Mouse (Mus musculus) gastrocnemius, adult 8-10 months (tissue): Measurements from ENCODE around the gene Olfr284. TPM values are rescaled to one million over a fixed set of nuclear protein-coding genes. Genes with fewer than 3 reads are reported as not detected.
A peak's percentile ranks its signal among the peaks of the same experiment; 100 is the strongest.

Source experiments
- DNase-seq, 2 experiments: peaks; one replicate each; pipeline ENCODE4 v3.0.0; 2022; ENCODE audit warnings: low spot score in 2 of 2
- total RNA-seq, 4 experiments: library from RNA; stranded (reverse); gene quantifications; 2 replicates each; pipeline ENCODE4 v1.2.4; 2022

The Olfr284 gene
- not detected for total RNA-seq

DNA sequence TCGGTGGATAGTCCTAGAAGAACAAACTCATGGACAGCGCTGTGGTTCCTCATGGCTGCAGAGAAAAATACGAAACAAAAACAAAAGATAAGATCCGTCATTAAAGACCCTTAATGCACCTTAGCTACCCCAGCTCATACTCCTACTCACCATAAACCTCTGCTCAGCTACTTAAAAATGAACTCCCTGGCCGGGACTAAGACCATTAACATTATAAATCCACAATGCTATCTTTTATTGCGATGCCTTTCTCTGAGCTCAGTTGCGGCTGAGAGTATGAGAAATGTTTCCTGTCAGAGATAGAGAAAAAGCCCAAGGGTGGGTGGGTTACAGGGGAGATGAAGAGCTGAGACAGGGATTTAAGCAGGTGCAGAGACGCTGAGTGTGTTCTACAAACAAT lies at the start of gene Olfr284:
Olfr284 (minus strand) TSS at position 101 of the 400 bp plus-strand sequence.
- no peak for DNase-seq

DNA sequence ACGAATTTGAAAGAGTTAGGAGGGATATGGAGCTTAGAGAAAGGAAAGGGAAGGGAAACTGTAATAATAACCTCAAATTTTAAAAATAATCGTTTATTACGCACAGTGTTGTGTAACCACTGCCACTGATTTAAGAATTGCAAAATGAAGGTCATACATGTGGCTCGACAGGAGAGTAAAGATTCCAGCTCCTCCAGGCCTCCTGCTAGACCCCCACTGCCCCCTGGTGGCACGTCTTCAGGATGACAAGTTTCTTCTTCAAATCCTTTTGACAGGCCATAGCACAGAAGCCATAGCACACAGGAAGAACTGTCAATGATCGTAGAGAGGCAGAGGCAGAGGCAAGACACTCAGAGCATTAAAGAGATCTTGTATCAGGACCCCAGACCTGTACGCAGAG lies 49.0 kb upstream of the Olfr284 start:
- peak; percentile 45 to 60 for DNase-seq

DNA sequence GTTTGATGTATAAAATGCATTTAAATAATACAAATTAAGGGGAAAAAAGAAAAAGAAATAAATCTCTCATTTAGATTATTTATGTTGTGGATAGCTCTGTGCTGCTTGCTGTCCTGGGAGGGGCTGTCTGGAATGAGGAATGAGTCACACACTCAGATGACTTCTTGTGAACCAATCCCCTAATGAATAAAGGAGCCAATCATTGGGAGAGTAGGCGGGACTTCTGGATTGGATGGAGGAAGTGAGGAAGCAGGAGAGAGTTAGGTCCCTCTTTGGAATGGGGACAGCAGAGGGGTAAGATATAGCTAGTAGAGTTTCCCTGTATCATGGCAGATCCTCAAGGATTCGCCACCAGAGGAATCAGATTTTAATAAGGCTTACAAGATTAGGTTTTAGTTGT lies 46.8 kb upstream of the Olfr284 start:
- DNase-seq: no peak

DNA sequence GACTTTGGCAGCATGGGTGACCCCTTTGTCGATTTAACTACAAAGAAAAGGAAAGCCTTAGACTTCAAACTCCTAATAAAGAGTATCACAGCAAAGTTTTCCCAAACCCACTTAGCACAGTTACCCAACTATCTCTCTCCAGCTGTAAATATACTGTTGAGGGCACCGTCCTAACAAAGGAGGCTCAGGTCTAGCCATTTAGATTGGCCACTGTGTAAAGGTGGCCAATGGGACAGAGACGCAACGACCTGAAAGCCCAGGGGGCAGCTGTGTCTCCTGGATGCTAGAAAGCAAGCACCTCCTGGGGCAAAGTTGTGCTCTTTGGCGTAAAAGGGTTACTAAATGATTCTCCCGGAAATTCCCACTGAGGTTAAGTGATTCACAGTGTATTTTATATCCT lies 40.1 kb upstream of the Olfr284 start, which contains the start of gene Olfr283:
Olfr283 (minus strand) TSS at position 101 of the 400 bp plus-strand sequence.
- DNase-seq: no peak

DNA sequence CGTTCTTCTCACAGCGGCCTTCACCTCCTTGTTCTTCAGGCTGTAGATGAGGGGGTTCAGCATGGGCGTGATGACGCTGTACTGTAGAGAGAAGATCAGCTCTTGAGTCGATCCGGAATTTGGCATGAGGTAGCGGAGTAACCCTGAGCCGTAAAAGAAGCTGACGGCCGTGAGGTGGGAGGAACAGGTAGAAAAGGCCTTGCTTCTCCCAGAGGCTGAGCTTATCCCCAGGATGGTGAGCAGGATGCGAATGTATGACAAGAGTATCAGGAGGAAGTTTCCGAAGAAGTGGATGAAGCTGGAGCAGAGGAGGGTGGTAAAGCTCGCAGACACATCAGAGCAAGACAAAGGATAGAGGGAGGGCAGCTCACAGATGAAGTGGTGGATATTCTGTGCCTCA lies 37.4 kb upstream of the Olfr284 start:
- no peak for DNase-seq

DNA sequence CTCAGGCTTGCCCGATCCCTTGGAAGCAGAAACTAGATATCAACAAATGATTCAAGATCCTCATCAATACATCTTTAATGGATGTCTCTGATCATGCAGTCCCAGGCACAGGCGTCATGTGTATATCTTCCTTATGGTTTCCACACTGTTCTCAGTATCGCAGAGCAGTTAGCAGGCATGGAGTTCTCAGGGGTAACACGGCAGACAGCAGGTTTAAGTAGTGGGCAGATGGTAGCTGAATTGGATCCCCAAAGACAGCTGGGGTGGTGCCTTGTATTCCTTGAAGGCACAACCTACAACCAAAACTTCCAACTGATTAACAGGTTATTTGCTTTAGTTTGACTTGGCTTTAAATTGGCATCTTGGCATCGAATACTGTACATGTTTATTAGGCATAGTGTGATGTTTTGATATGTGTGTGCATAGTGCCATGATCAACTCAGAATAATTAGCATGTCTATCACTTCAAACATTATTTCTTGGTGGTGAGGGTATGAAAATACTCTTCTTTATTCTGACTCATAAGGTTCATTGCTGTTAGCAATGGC lies 23.5 kb downstream of the Olfr284 start, which contains the start of gene Olfr285:
Olfr285 (minus strand) TSS at position 177 of the 548 bp plus-strand sequence.
- DNase-seq: no peak

DNA sequence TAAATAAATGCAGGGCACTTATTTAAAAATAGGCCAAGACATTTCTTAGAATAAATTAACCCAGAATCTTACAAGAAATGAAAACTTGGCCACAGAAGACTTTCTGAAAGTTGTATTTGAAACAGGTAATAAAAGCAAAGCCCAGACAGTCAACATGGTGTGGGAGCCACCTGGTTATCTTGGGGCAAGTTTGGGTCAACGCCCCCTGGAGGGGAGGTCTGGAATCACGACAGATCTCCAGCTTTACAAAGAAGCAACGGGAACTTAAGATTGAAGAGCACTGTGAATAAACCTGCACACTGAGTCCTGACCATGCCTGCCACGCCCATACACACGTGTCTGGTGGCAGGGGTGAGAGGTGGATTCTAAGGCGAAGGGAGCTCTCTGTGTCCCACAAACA lies 25.1 kb downstream of the Olfr284 start:
- DNase-seq: no peak

DNA sequence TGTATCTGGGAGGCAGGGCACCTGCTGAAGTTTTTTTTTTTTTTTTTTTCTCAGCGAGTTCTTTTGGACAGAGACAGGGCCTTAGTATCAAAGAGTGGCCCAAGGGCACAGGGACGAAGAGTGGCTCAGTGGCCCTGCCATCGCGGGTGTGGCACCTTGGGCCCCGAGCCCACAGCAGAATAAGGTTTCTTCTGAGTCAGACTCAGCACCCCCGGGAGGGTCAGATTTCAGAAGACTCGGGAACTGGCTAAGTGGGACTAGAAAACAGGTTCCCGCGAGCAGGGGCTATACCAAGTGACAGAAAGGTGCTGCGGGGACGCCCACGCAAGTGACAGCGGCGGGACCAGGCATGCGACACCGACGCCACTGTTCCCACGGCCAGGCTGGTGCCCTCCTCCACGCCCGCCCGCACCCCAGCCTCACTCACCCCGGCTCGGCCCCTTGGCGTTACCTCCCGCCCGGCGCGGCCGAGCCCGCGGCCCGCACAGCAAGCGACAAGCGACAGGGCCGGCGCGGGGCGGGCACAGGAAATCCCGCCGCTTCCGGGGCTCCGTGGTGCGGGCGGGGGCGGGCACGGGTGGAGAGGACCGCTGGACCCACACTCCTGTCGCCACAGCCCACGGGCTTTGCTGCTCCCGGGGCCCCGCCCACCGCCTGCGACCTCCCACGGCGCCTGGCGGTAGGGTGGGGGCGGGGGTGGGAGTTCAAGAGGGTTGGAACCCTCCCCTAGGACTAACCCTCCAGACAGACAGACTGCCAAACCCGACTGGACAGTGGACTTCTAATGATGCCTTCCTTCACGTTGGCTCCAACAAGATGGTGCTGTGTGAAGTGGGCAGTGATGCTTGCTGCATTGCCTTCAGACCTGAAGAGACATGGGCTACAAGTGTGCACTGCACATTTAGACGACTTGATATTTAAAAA lies 44.9 kb downstream of the Olfr284 start, which contains the start of gene Zfp641:
Zfp641 (minus strand) TSS at position 534 of the 924 bp plus-strand sequence.
- DNase-seq: peak; percentile 15 to 55

DNA sequence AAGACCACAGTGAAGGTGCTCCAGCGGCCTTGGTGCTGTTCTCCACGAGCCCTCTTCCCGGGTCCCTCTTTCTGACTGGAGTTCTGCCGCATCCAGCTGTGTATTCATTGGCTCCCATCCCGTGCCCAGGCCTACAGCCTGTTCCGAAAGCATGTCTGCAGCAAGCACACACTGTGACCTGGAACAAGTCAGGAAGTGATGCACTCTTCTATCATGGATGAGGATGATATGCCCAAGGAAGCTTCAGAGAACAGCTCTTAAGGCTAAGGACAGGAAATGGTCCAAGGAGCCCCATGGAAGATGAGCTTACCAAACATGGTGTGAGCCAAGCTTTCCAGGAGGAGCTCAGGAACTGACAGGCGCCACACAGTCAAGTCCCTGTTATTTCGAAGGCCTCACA lies 47.1 kb downstream of the Olfr284 start:
- DNase-seq: no peak

Other genes starting within 250 kb of the Olfr284 start
- 1,000 to 10,000 TPM; 2,927 to 3,255 (median 3,175) TPM for gene Pfkm, start 248.4 kb downstream of the Olfr284 start, total RNA-seq
- 1 to 10 TPM; 7.2 to 10.0 (median 8.5) TPM for gene Senp1, start 247.2 kb downstream of the Olfr284 start, total RNA-seq
- gene Asb8, start 175.4 kb downstream of the Olfr284 start, total RNA-seq: 100 to 1,000 TPM; 123 to 141 (median 129) TPM
- gene Ccdc184, start 173.8 kb downstream of the Olfr284 start, total RNA-seq: not detected
- gene Olfr288, start 145.4 kb downstream of the Olfr284 start, total RNA-seq: not detected
- not detected for gene Gm44579, start 120.0 kb downstream of the Olfr284 start, total RNA-seq
- gene Olfr287, start 119.9 kb downstream of the Olfr284 start, total RNA-seq: not detected
- gene Olfr286, start 106.5 kb downstream of the Olfr284 start, total RNA-seq: not detected
- not detected for gene H1fnt, start 83.7 kb downstream of the Olfr284 start, total RNA-seq
- gene Zfp641, start 44.8 kb downstream of the Olfr284 start, total RNA-seq: 10 to 100 TPM in 3 of 4 experiments, 1 to 10 TPM in 1; 9.8 to 16.3 (median 13.7) TPM
- not detected for gene Olfr285, start 23.6 kb downstream of the Olfr284 start, total RNA-seq
- gene Olfr283, start 40.0 kb upstream of the Olfr284 start, total RNA-seq: not detected
- not detected for gene Olfr282, start 90.2 kb upstream of the Olfr284 start, total RNA-seq
- gene Olfr281, start 111.6 kb upstream of the Olfr284 start, total RNA-seq: not detected
- not detected for gene OR5BS1P, start 128.9 kb upstream of the Olfr284 start, total RNA-seq
- gene Lalba, start 141.7 kb upstream of the Olfr284 start, total RNA-seq: not detected
- not detected for gene Olfr279, start 151.4 kb upstream of the Olfr284 start, total RNA-seq
- gene Kansl2, start 193.3 kb upstream of the Olfr284 start, total RNA-seq: 10 to 100 TPM; 65.5 to 72.7 (median 69.8) TPM
- gene Ccnt1, start 229.9 kb upstream of the Olfr284 start, total RNA-seq: 10 to 100 TPM; 14.3 to 19.4 (median 15.7) TPM
- under 1 TPM in 1 of 4 experiments, not detected in 3; 0.63 TPM for gene 4930415O20Rik, start 230.0 kb upstream of the Olfr284 start, total RNA-seq